Mouse (Mus musculus) central nervous system, embryonic 14 days (tissue): ENCODE results near the gene Enpp6. TPM values are rescaled to one million over a fixed set of nuclear protein-coding genes. Genes with fewer than 3 reads are reported as not detected.

Experiments used
- polyA plus RNA-seq: library from polyadenylated mRNA; depleted of rRNA; stranded (reverse); fragments of >200 nt; gene quantifications from 2 replicates; pipeline ENCODE4 v1.2.3, GENCODE M21; 2012; rRNA removed

Enpp6 gene
- polyA plus RNA-seq, result 0.11 and 0.29 TPM in 2 replicates

GRCm38 (mm10) chr8:46986386-46987140 lies at the start of gene Enpp6:
Gene Enpp6, plus strand, starts transcription at chr8:46986887.

Other genes starting within 250 kb of the Enpp6 start
- gene Irf2, start 247.2 kb upstream of the Enpp6 start, polyA plus RNA-seq, result 8.6 and 9.9 TPM in 2 replicates